Mouse (Mus musculus): Measurements from ENCODE around the gene Asic2. TPM values are rescaled to one million over a fixed set of nuclear protein-coding genes. Genes with fewer than 3 reads are reported as not detected.

Gene Asic2
- polyA plus RNA-seq, 1 experiment from 2014 or later: 0.07 TPM

- Histone ChIP-seq H3K4me3 (no peak overlapping the region), H3K4me1 (peaks cover 16% of the 10 kb centered on the region), H3K27ac (replicated peaks) (no peak overlapping the region), H3K9ac (no peak overlapping the region; the same call in 1 of the 2 replicates), H3K4me2 (no peak overlapping the region), H3K36me3 (no peaks in the 10 kb centered on the region), H3K27me3 (replicated peaks) (no peaks in the 10 kb centered on the region; the same call in 1 of the 2 replicates), H3K9me3 (no peaks in the 10 kb centered on the region)
- WGBS: 15% methylated on average over 7 of the region's 7 CpGs
- ATAC-seq (ENCODE audit: extremely low read depth, insufficient number of reproducible peaks, low FRiP score, low TSS enrichment): no peak
These were observed 196.9 kb downstream of the Asic2 start for GRCm38 (mm10) chr11:81771195-81771895.

GRCm38 (mm10) chr11:81769691-81770260 lies 198.5 kb downstream of the Asic2 start:
- WGBS: 56% methylated on average over 5 of the region's 5 CpGs
- Histone ChIP-seq H3K4me2 (no peak overlapping the region), H3K27me3 (replicated peaks) (no peaks in the 10 kb centered on the region; the same call in 1 of the 2 replicates), H3K9me3 (no peaks in the 10 kb centered on the region), H3K27ac (replicated peaks) (no peak overlapping the region), H3K4me3 (no peak overlapping the region), H3K4me1 (peaks cover 16% of the 10 kb centered on the region), H3K36me3 (no peaks in the 10 kb centered on the region), H3K9ac (no peak overlapping the region)
- no peak for ATAC-seq (ENCODE audit: extremely low read depth, insufficient number of reproducible peaks, low FRiP score, low TSS enrichment)

- WGBS: 88% methylated on average over 2 of the region's 2 CpGs
These were observed 200.0 kb downstream of the Asic2 start for GRCm38 (mm10) chr11:81768305-81768704.

GRCm38 (mm10) chr11:81767781-81768180 lies 200.5 kb downstream of the Asic2 start:
- ATAC-seq (ENCODE audit: extremely low read depth, insufficient number of reproducible peaks, low FRiP score, low TSS enrichment): no peak
- WGBS: 44% methylated on average over 1 of the region's 1 CpGs
- H3K9ac ChIP-seq: no peak overlapping the region

More at GRCm38 (mm10) chr11:81768305-81768704, 200.0 kb downstream of the Asic2 start:
- Histone ChIP-seq H3K9me3 (no peaks in the 10 kb centered on the region), H3K27me3 (replicated peaks) (no peaks in the 10 kb centered on the region; the same call in 1 of the 2 replicates), H3K4me2 (no peak overlapping the region), H3K4me3 (no peak overlapping the region), H3K9ac (no peak overlapping the region), H3K27ac (replicated peaks) (no peak overlapping the region), H3K4me1 (peaks cover 16% of the 10 kb centered on the region), H3K36me3 (no peaks in the 10 kb centered on the region)
- ATAC-seq (ENCODE audit: extremely low read depth, insufficient number of reproducible peaks, low FRiP score, low TSS enrichment): no peak

GRCm38 (mm10) chr11:81765288-81765687 lies 203.0 kb downstream of the Asic2 start:
- no peak overlapping the region for H3K4me2 ChIP-seq
- ATAC-seq (ENCODE audit: extremely low read depth, insufficient number of reproducible peaks, low FRiP score, low TSS enrichment): no peak
- 73% methylated on average over 5 of the region's 5 CpGs for WGBS

More at GRCm38 (mm10) chr11:81767781-81768180, 200.5 kb downstream of the Asic2 start:
- H3K4me3 ChIP-seq: no peak overlapping the region
- H3K4me2 ChIP-seq: no peak overlapping the region
- no peaks in the 10 kb centered on the region for H3K36me3 ChIP-seq
- H3K27me3 ChIP-seq (replicated peaks): no peaks in the 10 kb centered on the region; the same call in 1 of the 2 replicates
- H3K27ac ChIP-seq (replicated peaks): no peak overlapping the region
- peaks cover 14% of the 10 kb centered on the region for H3K4me1 ChIP-seq
- no peaks in the 10 kb centered on the region for H3K9me3 ChIP-seq

GRCm38 (mm10) chr11:81764778-81765177 lies 203.5 kb downstream of the Asic2 start:
- H3K4me2 ChIP-seq: no peak overlapping the region
- H3K4me3 ChIP-seq: no peak overlapping the region
- H3K9ac ChIP-seq: no peak overlapping the region
- no peak overlapping the region for H3K27ac ChIP-seq (replicated peaks)
- no peak for ATAC-seq (ENCODE audit: extremely low read depth, insufficient number of reproducible peaks, low FRiP score, low TSS enrichment)
- H3K4me1 ChIP-seq: no peaks in the 10 kb centered on the region
- 24% methylated on average over 3 of the region's 3 CpGs for WGBS
- no peaks in the 10 kb centered on the region for H3K36me3 ChIP-seq
- H3K9me3 ChIP-seq: no peaks in the 10 kb centered on the region
- H3K27me3 ChIP-seq (replicated peaks): no peaks in the 10 kb centered on the region; the same call in 1 of the 2 replicates

More at GRCm38 (mm10) chr11:81765288-81765687, 203.0 kb downstream of the Asic2 start:
- no peaks in the 10 kb centered on the region for H3K27me3 ChIP-seq (replicated peaks)
- H3K36me3 ChIP-seq: no peaks in the 10 kb centered on the region
- no peaks in the 10 kb centered on the region for H3K9me3 ChIP-seq
- no peak overlapping the region for H3K4me3 ChIP-seq
- no peak overlapping the region for H3K9ac ChIP-seq
- no peak overlapping the region for H3K27ac ChIP-seq (replicated peaks)
- H3K4me1 ChIP-seq: no peaks in the 10 kb centered on the region

GRCm38 (mm10) chr11:81757221-81757620 lies 211.0 kb downstream of the Asic2 start:
- no peak overlapping the region for H3K27ac ChIP-seq (replicated peaks)
- ATAC-seq (ENCODE audit: extremely low read depth, insufficient number of reproducible peaks, low FRiP score, low TSS enrichment): no peak
- WGBS: 81% methylated on average over 4 of the region's 4 CpGs

GRCm38 (mm10) chr11:81750876-81751275 lies 217.4 kb downstream of the Asic2 start:
- 83% methylated on average over 5 of the region's 5 CpGs for WGBS
- ATAC-seq (ENCODE audit: extremely low read depth, insufficient number of reproducible peaks, low FRiP score, low TSS enrichment): no peak

More at GRCm38 (mm10) chr11:81757221-81757620, 211.0 kb downstream of the Asic2 start:
- no peak overlapping the region for H3K4me3 ChIP-seq
- H3K9me3 ChIP-seq: peaks cover 17% of the 10 kb centered on the region
- no peak overlapping the region for H3K9ac ChIP-seq
- H3K36me3 ChIP-seq: no peaks in the 10 kb centered on the region
- no peak overlapping the region for H3K4me2 ChIP-seq
- no peaks in the 10 kb centered on the region; the same call in 1 of the 2 replicates for H3K27me3 ChIP-seq (replicated peaks)
- H3K4me1 ChIP-seq: no peaks in the 10 kb centered on the region

GRCm38 (mm10) chr11:81750016-81750415 lies 218.2 kb downstream of the Asic2 start:
- H3K4me3 ChIP-seq: no peak overlapping the region
- H3K36me3 ChIP-seq: no peaks in the 10 kb centered on the region
- H3K9ac ChIP-seq: no peak overlapping the region
- no peaks in the 10 kb centered on the region for H3K27me3 ChIP-seq (replicated peaks)
- H3K4me2 ChIP-seq: no peak overlapping the region
- no peak for ATAC-seq (ENCODE audit: extremely low read depth, insufficient number of reproducible peaks, low FRiP score, low TSS enrichment)
- 44% methylated on average over 1 of the region's 1 CpGs for WGBS
- H3K27ac ChIP-seq (replicated peaks): no peak overlapping the region
- no peaks in the 10 kb centered on the region for H3K4me1 ChIP-seq
- peaks cover 9% of the 10 kb centered on the region; the same call in 1 of the 2 replicates for H3K9me3 ChIP-seq

More at GRCm38 (mm10) chr11:81750876-81751275, 217.4 kb downstream of the Asic2 start:
- H3K36me3 ChIP-seq: no peaks in the 10 kb centered on the region
- H3K4me3 ChIP-seq: no peak overlapping the region
- H3K4me2 ChIP-seq: no peak overlapping the region
- H3K9me3 ChIP-seq: peaks cover 12% of the 10 kb centered on the region; the same call in 1 of the 2 replicates
- H3K27me3 ChIP-seq (replicated peaks): no peaks in the 10 kb centered on the region
- H3K4me1 ChIP-seq: no peaks in the 10 kb centered on the region
- H3K27ac ChIP-seq (replicated peaks): no peak overlapping the region
- no peak overlapping the region for H3K9ac ChIP-seq

- no peak for ATAC-seq (ENCODE audit: extremely low read depth, insufficient number of reproducible peaks, low FRiP score, low TSS enrichment)
- no peaks in the 10 kb centered on the region for H3K4me1 ChIP-seq
- WGBS: 63% methylated on average over 3 of the region's 3 CpGs
- H3K4me2 ChIP-seq: no peak overlapping the region
- H3K4me3 ChIP-seq: no peak overlapping the region
- H3K9me3 ChIP-seq: no peaks in the 10 kb centered on the region
- no peak overlapping the region for H3K9ac ChIP-seq
- no peaks in the 10 kb centered on the region for H3K36me3 ChIP-seq
- H3K27me3 ChIP-seq (replicated peaks): peaks cover 6% of the 10 kb centered on the region
- H3K27ac ChIP-seq (replicated peaks): no peak overlapping the region
These were observed 229.3 kb downstream of the Asic2 start for GRCm38 (mm10) chr11:81738995-81739394.

- H3K27me3 ChIP-seq (replicated peaks): peaks cover 6% of the 10 kb centered on the region
- no peak overlapping the region for H3K27ac ChIP-seq (replicated peaks)
- WGBS: 47% methylated on average over 3 of the region's 3 CpGs
- no peak overlapping the region for H3K9ac ChIP-seq
- ATAC-seq (ENCODE audit: extremely low read depth, insufficient number of reproducible peaks, low FRiP score, low TSS enrichment): no peak
- no peak overlapping the region for H3K4me3 ChIP-seq
- no peaks in the 10 kb centered on the region for H3K36me3 ChIP-seq
- H3K4me1 ChIP-seq: no peaks in the 10 kb centered on the region
- no peak overlapping the region for H3K4me2 ChIP-seq
- H3K9me3 ChIP-seq: no peaks in the 10 kb centered on the region
These were observed 230.5 kb downstream of the Asic2 start for GRCm38 (mm10) chr11:81737777-81738176.

All from heart, embryonic 13.5 days (tissue).